19 mouse cellular contexts compared by ENCODE assay signal in the genomic region with DNA sequence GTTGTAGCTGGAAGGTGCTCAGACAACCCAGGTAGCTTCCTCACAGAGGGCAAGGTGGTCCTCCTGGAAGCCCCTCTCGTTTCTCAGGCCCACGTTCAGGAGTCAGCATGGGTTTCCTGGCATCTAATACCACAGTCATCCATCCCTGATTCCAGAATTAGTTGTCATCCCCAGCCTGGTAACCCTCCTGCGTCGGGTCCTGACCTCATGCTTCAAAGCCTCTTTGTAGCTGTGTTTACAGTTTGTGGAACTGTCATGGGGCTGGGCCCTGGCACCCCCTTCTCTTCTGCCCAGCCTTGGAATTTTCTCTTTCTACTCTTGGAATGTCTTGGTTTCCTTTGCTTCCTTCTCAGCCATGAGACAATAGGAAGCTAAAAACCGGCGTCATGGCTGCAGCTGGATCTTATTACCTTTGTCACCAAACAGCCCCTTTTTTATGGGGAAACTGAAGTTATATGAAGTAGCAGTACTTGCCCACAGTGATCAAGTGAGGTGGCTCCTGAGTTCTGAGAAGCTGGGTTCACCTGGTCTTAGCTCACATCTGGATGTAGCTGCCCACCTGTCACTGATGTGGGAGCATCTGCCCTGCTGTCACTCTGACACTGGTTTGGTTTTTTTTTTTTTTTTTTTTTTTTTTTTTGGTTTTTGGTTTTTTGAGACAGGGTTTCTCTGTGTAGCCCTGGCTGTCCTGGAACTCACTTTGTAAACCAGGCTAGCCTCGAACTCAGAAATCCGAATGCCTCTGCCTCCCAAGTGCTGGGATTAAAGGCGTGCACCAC. TPM values are rescaled to one million over a fixed set of nuclear protein-coding genes. Genes with fewer than 3 reads are reported as not detected.
DNase-seq lines count a peak whose midpoint lies in the region; ATAC-seq and TF ChIP-seq lines count a peak whose summit lies in the region.
"Had no signal": no experiment of that assay in that cellular context is flagged by ENCODE, and none has a peak within 500 bp of the region (broad histone marks: within the 10 kb centered on the region; RNA-seq: fewer than 3 reads in every experiment).

No protein-coding gene starts in this region.

- H3K27me3 ChIP-seq in heart, embryonic 10.5 days (ENCODE audit: insufficient read depth, poor library complexity, severe bottlenecking), result no peaks in the 10 kb centered on the region
- H3K27me3 ChIP-seq in forebrain, embryonic 11.5 days (ENCODE audit: control insufficient read depth, insufficient read depth, low read length), result no peaks in the 10 kb centered on the region
- H3K27me3 ChIP-seq: forebrain, embryonic 12.5 days; hindbrain, embryonic 15.5 days had no signal

- H3K27ac ChIP-seq in heart, embryonic 10.5 days, result 0 out of 2 replicates have a peak overlapping the region, but pooled peaks have one; percentile 0
- peak overlapping the region; percentile 52 for H3K27ac ChIP-seq in layer of hippocampus, adult 2 months
- no peak overlapping the region for H3K27ac ChIP-seq in ES-E14 (ENCODE audit: insufficient read depth, low read depth, low read length, poor library complexity, severe bottlenecking)
- peak overlapping the region; percentile 32 for H3K27ac ChIP-seq in embryonic fibroblast, embryonic 13.5 days (ENCODE audit: insufficient read depth, low read length)
- no peak overlapping the region for H3K27ac ChIP-seq in forebrain, embryonic 11.5 days (ENCODE audit: low read depth, low read length)
- H3K27ac ChIP-seq: forebrain, embryonic 12.5 days; hindbrain, embryonic 15.5 days had no signal

- no peak for TF ChIP-seq POLR2A in embryonic fibroblast, embryonic 13.5 days (IDR thresholded peaks at IDR 0.05; ENCODE audit: low read depth, low read length)

- H3K4me3 ChIP-seq in heart, embryonic 10.5 days, result no peak overlapping the region
- no peak overlapping the region for H3K4me3 ChIP-seq in layer of hippocampus, adult 2 months
- H3K4me3 ChIP-seq in ES-E14 (ENCODE audit: insufficient read depth in 1 of 2, low read depth in 1 of 2, low read length in 2 of 2, poor library complexity in 1 of 2, severe bottlenecking in 1 of 2), result no peak overlapping the region
- no peak overlapping the region for H3K4me3 ChIP-seq in embryonic fibroblast, embryonic 13.5 days (ENCODE audit: insufficient read depth, low read length)
- no peak overlapping the region for H3K4me3 ChIP-seq in forebrain, embryonic 11.5 days (ENCODE audit: low read depth, low read length)
- H3K4me3 ChIP-seq: forebrain, embryonic 12.5 days; hindbrain, embryonic 15.5 days had no signal

- no peak for DNase-seq in heart, embryonic 10.5 days (ENCODE audit: low spot score)
- DNase-seq in heart, postnatal 10 days, result no peak
- DNase-seq in layer of hippocampus, adult 2 months (ENCODE audit: low spot score in 2 of 2), result no peak
- DNase-seq in layer of hippocampus, adult 11-12 months (ENCODE audit: low spot score), result no peak
- DNase-seq in ES-E14 (ENCODE audit: low read depth, low spot score), result no peak
- no peak for DNase-seq in forebrain, embryonic 11.5 days (ENCODE audit: low spot score)
- DNase-seq in embryo, embryonic 9.5 days (ENCODE audit: extremely low spot score), result no peak
- DNase-seq: adrenal gland, adult 2 months; cerebellum, adult 11 months; cerebellum, postnatal 25 days; heart, adult 11 months; kidney, adult 11 months; liver; liver, postnatal 0 days; lung, postnatal 36 days; right cerebral cortex, adult 18-20 months had no signal

- ATAC-seq in forebrain, embryonic 11.5 days (replicated peaks; ENCODE audit: low FRiP score), result no peak
- ATAC-seq: liver, postnatal 0 days had no signal

- WGBS in heart, embryonic 10.5 days, result 86% methylated on average over 9 of the region's 9 CpGs
- WGBS in forebrain, embryonic 11.5 days, result 88% methylated on average over 9 of the region's 9 CpGs

- peaks cover 78% of the 10 kb centered on the region for H3K36me3 ChIP-seq in heart, embryonic 10.5 days
- peaks cover 5% of the 10 kb centered on the region; the same call in 1 of the 2 replicates for H3K36me3 ChIP-seq in ES-E14 (ENCODE audit: control insufficient read depth, insufficient read depth, low read length, poor library complexity, severe bottlenecking)
- H3K36me3 ChIP-seq in forebrain, embryonic 11.5 days (ENCODE audit: control insufficient read depth, insufficient read depth, low read length), result peaks cover 3% of the 10 kb centered on the region; the same call in 1 of the 2 replicates

- H3K4me1 ChIP-seq in heart, embryonic 10.5 days, result peaks cover 37% of the 10 kb centered on the region
- H3K4me1 ChIP-seq in ES-E14 (ENCODE audit: control insufficient read depth in 2 of 2, insufficient read depth in 2 of 2, low read length in 2 of 2, poor library complexity in 1 of 2), result peaks cover 0 to 5% of the 10 kb centered on the region in 2 experiments; a peak in 1 of 4 replicates
- peaks cover 24% of the 10 kb centered on the region for H3K4me1 ChIP-seq in embryonic fibroblast, embryonic 13.5 days (ENCODE audit: control insufficient read depth, insufficient read depth, low read length)
- no peaks in the 10 kb centered on the region for H3K4me1 ChIP-seq in forebrain, embryonic 11.5 days (replicated peaks; ENCODE audit: control insufficient read depth, insufficient read depth, low read length)
- H3K4me1 ChIP-seq: forebrain, embryonic 12.5 days had no signal

- intact Hi-C loops in heart, postnatal 10 days (cut with DNase I), result no loop called here

- no peaks in the 10 kb centered on the region for H3K9me3 ChIP-seq in heart, embryonic 10.5 days
- H3K9me3 ChIP-seq in ES-E14 (ENCODE audit: control insufficient read depth, insufficient read depth, low read depth, low read length), result no peaks in the 10 kb centered on the region
- no peaks in the 10 kb centered on the region for H3K9me3 ChIP-seq in forebrain, embryonic 11.5 days (ENCODE audit: control insufficient read depth, low read length)
- H3K9me3 ChIP-seq: forebrain, embryonic 12.5 days; hindbrain, embryonic 15.5 days had no signal

- TF ChIP-seq CTCF in layer of hippocampus, adult 2 months (conservative IDR thresholded peaks at IDR 0.05), result no peak
- no peak for TF ChIP-seq CTCF in embryonic fibroblast, embryonic 13.5 days (IDR thresholded peaks at IDR 0.05; ENCODE audit: borderline replicate concordance, insufficient read depth, low read length)

- no peak overlapping the region for H3K9ac ChIP-seq in ES-E14 (ENCODE audit: insufficient read depth, low read depth, low read length, poor library complexity, severe bottlenecking)
- H3K9ac ChIP-seq in forebrain, embryonic 11.5 days (ENCODE audit: low read length), result no peak overlapping the region
- H3K9ac ChIP-seq: forebrain, embryonic 12.5 days; hindbrain, embryonic 15.5 days; liver, postnatal 0 days had no signal

- no peak overlapping the region for H3K4me2 ChIP-seq in forebrain, embryonic 11.5 days (ENCODE audit: low read depth, low read length, severe bottlenecking)
- H3K4me2 ChIP-seq: forebrain, embryonic 12.5 days; hindbrain, embryonic 15.5 days had no signal

- in situ Hi-C loops in ES-E14 (cut with MboI; ENCODE audit: low sequenced_read_pairs in 2 of 2, unreplicated experiment in 2 of 2), result no loop called here

TF ChIP-seq in ES-E14, 5 proteins besides CTCF, POLR2A, EP300 and RAD21:
- TF ChIP-seq ZNF384 (IDR thresholded peaks at IDR 0.05; ENCODE audit: low read depth, low read length) (peak; percentile 79), MAFK (IDR thresholded peaks at IDR 0.05; ENCODE audit: insufficient read depth, low read depth, low read length) (no peak)

RNA-seq across cellular contexts. Expression of gene Atp6v0e, which starts 48.1 kb away (rescaled TPM):
- 189 and 213 TPM in 2 replicates for polyA plus RNA-seq in heart, embryonic 10.5 days (2016; fragmentation: Nextera tagmentation; extraction: Ambion mirVana)
- total RNA-seq in heart, postnatal 10 days (2021), result 10 to 100 TPM; 87.1 to 87.8 TPM
- total RNA-seq in layer of hippocampus, adult 2 months (2021), result 10 to 100 TPM; 47.0 to 56.7 TPM
- 252 and 291 TPM in 2 replicates for total RNA-seq in ES-E14 (2012; rRNA removed)
- 174 and 192 TPM in 2 replicates for polyA plus RNA-seq in embryonic fibroblast, embryonic 13.5 days (2011; ENCODE audit: insufficient read length, low read depth, missing spikeins)
- 87.3 and 94.7 TPM in 2 replicates for polyA plus RNA-seq in forebrain, embryonic 11.5 days (2014; fragmentation: Nextera tagmentation; extraction: Ambion mirVana)

RNA-seq across cellular contexts. Expression of gene Dusp1, which starts 53.0 kb away (rescaled TPM):
- 28.8 and 31.5 TPM in 2 replicates for polyA plus RNA-seq in heart, embryonic 10.5 days (2016; fragmentation: Nextera tagmentation; extraction: Ambion mirVana)
- total RNA-seq in heart, postnatal 10 days (2021), result 100 to 1,000 TPM in 1 of 2 experiments, 10 to 100 TPM in 1; 60.1 to 100 TPM
- total RNA-seq in layer of hippocampus, adult 2 months (2021), result 10 to 100 TPM; 14.9 to 20.9 TPM
- total RNA-seq in ES-E14 (2012; rRNA removed), result 20.0 and 21.2 TPM in 2 replicates
- polyA plus RNA-seq in embryonic fibroblast, embryonic 13.5 days (2011; ENCODE audit: insufficient read length, low read depth, missing spikeins), result 36.3 and 60.1 TPM in 2 replicates
- 35.7 and 37.6 TPM in 2 replicates for polyA plus RNA-seq in forebrain, embryonic 11.5 days (2014; fragmentation: Nextera tagmentation; extraction: Ambion mirVana)

RNA-seq across cellular contexts. Expression of gene Ergic1, which starts 53.6 kb away (rescaled TPM):
- polyA plus RNA-seq in heart, embryonic 10.5 days (2016; fragmentation: Nextera tagmentation; extraction: Ambion mirVana), result 130 and 150 TPM in 2 replicates
- total RNA-seq in heart, postnatal 10 days (2021), result 10 to 100 TPM; 84.4 to 87.8 TPM
- total RNA-seq in layer of hippocampus, adult 2 months (2021), result 100 to 1,000 TPM; 121 to 124 TPM
- total RNA-seq in ES-E14 (2012; rRNA removed), result 97.5 and 142 TPM in 2 replicates
- polyA plus RNA-seq in embryonic fibroblast, embryonic 13.5 days (2011; ENCODE audit: insufficient read length, low read depth, missing spikeins), result 376 and 420 TPM in 2 replicates
- 139 and 145 TPM in 2 replicates for polyA plus RNA-seq in forebrain, embryonic 11.5 days (2014; fragmentation: Nextera tagmentation; extraction: Ambion mirVana)

Comparison
In these comparisons a context has a peak if more than half of its experiments do, and no peak if none do; other contexts are left out.
1. H3K27ac ChIP-seq: peak in heart, embryonic 10.5 days (single experiment), layer of hippocampus, adult 2 months (single experiment) and embryonic fibroblast, embryonic 13.5 days (single experiment); none in ES-E14 (single experiment) and forebrain, embryonic 11.5 days (single experiment).